Mouse (Mus musculus) megakaryocyte, embryonic 14.5 days (primary cell): ENCODE results near the gene Pdpk1. TPM values are rescaled to one million over a fixed set of nuclear protein-coding genes. Genes with fewer than 3 reads are reported as not detected.
A peak's percentile ranks its signal among the peaks of the same experiment; 100 is the strongest.
"Not testable (repeated sequence)": the region's sequence is repeated elsewhere in the genome, so short reads cannot be mapped to it uniquely, and the experiment has no call there.

Experiments
- H3K27me3 ChIP-seq: replicated peaks from 2 replicates; pipeline ENCODE3; 2012; ENCODE audit warnings: inconsistent platforms
- H3K36me3 ChIP-seq: replicated peaks from 2 replicates; pipeline ENCODE3; 2012; ENCODE audit warnings: low read length, inconsistent platforms, mixed read lengths
- H3K4me1 ChIP-seq: 2 replicates; pipeline ENCODE4 v1.6.1; 2012; ENCODE audit warnings: inconsistent platforms
- H3K4me3 ChIP-seq: replicated peaks from 2 replicates; pipeline ENCODE3; 2012; ENCODE audit warnings: moderate library complexity, mild to moderate bottlenecking, inconsistent platforms
- H3K9me3 ChIP-seq: 2 replicates; pipeline ENCODE4 v1.6.1; 2012; ENCODE audit warnings: inconsistent platforms
- FLI1 ChIP-seq: IDR thresholded peaks from 2 replicates; pipeline ENCODE4 v1.6.1; 2012; ENCODE audit warnings: low read length, inconsistent platforms, mixed read lengths
- GATA1 ChIP-seq: IDR thresholded peaks from 3 replicates; pipeline ENCODE4 v1.6.1; 2012; ENCODE audit warnings: mixed read lengths, low read length, inconsistent platforms, borderline replicate concordance
- polyA plus RNA-seq: library from polyadenylated mRNA; stranded (reverse); fragments of >175 nt; gene quantifications from 2 replicates; pipeline ENCODE4 v1.2.3, GENCODE M21; 2012; ENCODE audit warnings: low replicate concordance; ENCODE audit not compliant: insufficient read depth

Pdpk1 gene
- polyA plus RNA-seq, 1 experiment: 11.7 TPM

DNA sequence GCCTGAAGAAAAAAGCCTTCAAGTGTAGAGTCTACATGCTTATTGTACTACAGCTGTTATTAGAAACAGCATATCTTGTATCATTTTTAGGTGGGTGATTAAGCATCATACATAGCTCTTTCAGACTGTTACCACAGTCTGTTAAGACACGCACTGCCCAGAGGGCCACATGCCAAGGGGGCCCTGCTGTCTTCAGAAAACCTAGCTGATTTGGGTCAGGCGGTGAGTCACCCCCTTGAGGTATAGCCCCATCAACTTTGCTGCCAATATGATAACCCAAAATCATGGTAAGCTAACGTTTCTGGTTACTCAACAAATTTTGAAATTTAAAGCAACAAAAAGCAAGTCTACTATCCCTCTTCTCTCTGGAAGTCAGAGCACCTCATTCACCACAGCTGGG is 31.3 kb downstream of the Pdpk1 start:
- Histone ChIP-seq H3K4me1 (peaks cover 60% of the 10 kb centered on the region), H3K4me3 (no peak overlapping the region), H3K27me3 (no peaks in the 10 kb centered on the region), H3K9me3 (no peaks in the 10 kb centered on the region), H3K36me3 (peaks cover 35% of the 10 kb centered on the region)
- TF ChIP-seq FLI1 (no peak), GATA1 (no peak)

DNA sequence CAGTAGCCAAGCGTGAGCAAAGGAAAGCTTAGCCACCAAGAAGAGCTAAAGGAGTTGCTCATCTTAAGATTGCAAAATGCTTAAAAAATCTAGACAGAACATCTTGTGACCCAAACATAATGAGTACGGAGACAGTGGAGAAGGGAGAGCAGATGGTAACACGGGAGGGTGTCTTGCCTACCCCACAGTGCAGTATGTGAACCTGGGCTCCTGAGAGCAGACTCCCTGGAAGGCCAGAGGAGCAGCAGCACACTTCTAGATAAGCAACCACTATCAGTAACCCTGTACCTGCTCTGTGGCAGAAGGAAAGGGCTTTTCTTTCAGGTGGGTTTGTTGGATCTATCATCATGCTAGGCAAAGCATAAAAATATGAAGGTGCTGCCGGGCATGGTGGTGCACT is 37.7 kb downstream of the Pdpk1 start:
- H3K36me3 ChIP-seq: peaks cover 48% of the 10 kb centered on the region
- peaks cover 30% of the 10 kb centered on the region for H3K4me1 ChIP-seq
- H3K4me3 ChIP-seq: no peak overlapping the region
- no peaks in the 10 kb centered on the region for H3K9me3 ChIP-seq
- TF ChIP-seq GATA1 (no peak), FLI1 (no peak)
- no peaks in the 10 kb centered on the region for H3K27me3 ChIP-seq

DNA sequence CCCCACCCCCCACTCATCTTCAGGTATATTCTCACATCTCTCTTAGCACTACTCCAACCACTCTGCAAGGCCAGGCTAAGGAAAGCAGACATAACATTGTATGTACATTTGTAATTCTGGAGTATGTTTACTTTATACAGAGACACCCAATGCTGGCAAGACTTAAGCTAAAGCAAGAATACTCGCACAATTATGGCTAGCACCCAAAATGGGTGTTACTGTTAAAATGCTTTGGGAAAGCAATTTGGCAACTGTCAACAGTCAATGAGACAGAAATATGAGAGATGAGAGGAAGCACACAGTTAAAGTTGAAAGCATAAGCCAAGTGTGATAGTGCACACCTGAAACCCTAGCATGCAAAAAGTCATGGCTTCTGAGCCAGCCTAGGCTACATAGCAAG is 39.5 kb downstream of the Pdpk1 start:
- Histone ChIP-seq H3K27me3 (no peaks in the 10 kb centered on the region), H3K4me1 (peaks cover 12% of the 10 kb centered on the region), H3K36me3 (peaks cover 57% of the 10 kb centered on the region), H3K4me3 (no peak overlapping the region), H3K9me3 (no peaks in the 10 kb centered on the region)
- no peak for TF ChIP-seq FLI1
- no peak for TF ChIP-seq GATA1

DNA sequence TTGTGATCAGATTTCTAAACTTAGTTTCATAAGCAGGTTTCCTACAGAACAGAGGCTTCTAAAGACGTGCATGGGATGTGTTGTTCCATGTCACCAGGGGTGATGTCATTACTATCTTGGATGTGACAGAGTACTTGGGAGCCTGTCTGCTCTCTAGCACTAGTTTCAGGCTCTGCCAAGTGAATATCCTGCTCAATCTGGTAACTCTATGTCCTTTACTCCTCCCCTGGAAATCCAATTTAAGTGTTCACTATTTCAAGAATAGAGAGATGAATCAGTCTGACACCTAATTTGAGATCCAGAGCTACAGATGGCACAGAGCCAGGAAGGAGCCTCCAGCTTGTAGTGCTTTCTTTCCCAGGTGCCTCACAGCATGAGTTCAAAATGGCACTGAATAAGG is 41.8 kb downstream of the Pdpk1 start:
- Histone ChIP-seq H3K27me3 (no peaks in the 10 kb centered on the region), H3K4me1 (peaks cover 4% of the 10 kb centered on the region), H3K36me3 (peaks cover 76% of the 10 kb centered on the region), H3K4me3 (no peak overlapping the region), H3K9me3 (no peaks in the 10 kb centered on the region)
- no peak for TF ChIP-seq FLI1

DNA sequence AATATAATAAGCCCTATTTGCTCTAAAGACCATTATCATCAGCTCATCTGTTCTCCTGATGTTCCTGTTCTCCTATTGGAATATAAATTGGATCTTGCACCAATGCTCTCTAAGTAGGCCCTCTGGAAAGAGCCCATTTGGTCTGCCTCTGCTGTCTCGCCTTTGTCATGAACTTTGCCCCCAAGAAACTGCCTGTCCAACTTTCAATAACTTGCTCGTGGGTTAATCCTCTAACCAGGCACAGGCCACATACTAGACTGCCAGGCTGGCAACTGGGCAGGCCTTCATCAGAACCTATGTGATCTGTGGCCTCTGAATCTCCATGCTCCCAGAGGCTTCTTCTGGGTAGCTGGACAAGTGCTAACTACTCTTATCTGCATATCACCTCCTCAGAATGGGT is 45.6 kb downstream of the Pdpk1 start:
- Histone ChIP-seq H3K9me3 (no peaks in the 10 kb centered on the region), H3K4me1 (no peaks in the 10 kb centered on the region), H3K27me3 (no peaks in the 10 kb centered on the region), H3K4me3 (no peak overlapping the region), H3K36me3 (peaks cover 98% of the 10 kb centered on the region)
- no peak for TF ChIP-seq GATA1

DNA sequence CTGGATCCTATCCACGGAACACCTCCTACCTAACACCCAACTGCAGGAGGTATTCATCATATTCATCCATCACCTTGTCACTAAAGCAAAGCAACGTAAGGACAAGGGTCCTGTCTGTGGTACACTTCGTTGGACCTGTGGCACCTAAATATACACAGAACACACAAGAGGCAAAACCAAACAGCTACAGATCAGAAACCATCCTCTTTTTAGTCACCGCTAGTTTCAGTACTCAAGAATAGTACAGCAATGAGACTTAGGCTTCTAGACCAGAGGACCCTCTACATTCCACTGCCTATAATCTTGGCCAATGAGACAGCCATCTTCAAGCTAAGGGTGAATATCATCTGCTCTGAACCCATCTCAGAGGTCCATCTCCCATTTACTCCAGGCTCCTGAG is 52.4 kb downstream of the Pdpk1 start:
- TF ChIP-seq GATA1 (no peak), FLI1 (no peak)
- Histone ChIP-seq H3K4me1 (no peaks in the 10 kb centered on the region), H3K9me3 (no peaks in the 10 kb centered on the region), H3K36me3 (peaks cover 81% of the 10 kb centered on the region), H3K4me3 (no peak overlapping the region), H3K27me3 (no peaks in the 10 kb centered on the region)

DNA sequence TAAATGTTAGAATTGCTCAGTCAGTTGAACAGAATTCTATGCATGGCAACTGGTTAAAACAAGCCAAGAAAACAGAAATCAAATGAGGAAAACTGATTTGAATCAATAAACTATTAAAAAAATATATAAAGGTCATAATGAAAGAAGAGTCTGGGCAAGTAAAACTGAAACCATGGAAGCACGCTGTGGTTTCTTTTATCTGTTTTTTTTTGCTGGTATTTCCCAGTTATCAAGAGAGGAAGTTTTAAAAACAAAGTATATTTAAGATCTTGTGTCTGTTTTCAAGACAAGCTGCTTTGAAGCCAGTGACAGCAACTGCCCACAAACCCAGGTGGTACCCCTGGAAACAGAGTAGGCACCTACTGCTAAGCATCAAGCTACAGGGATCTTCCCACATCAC is 60.1 kb downstream of the Pdpk1 start:
- Histone ChIP-seq H3K9me3 (no peaks in the 10 kb centered on the region), H3K4me3 (no peak overlapping the region), H3K36me3 (peaks cover 91% of the 10 kb centered on the region), H3K27me3 (no peaks in the 10 kb centered on the region), H3K4me1 (peaks cover 18% of the 10 kb centered on the region)
- TF ChIP-seq GATA1 (no peak), FLI1 (no peak)

DNA sequence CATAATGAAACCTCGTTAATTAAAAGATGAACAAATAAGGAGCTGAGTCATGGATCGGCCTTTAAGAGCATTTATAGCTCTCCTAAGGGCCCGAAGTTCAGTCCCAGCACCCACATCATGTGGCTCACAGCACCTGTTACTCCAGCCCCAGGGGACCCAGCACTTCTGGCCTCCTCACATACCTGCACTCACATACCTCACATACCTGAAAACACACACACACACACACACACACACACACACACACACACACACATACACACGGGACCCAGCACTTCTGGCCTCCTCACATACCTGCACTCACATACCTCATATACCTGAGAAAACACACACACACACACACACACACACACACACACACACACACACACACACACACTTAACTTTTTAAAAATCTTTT is 64.3 kb downstream of the Pdpk1 start:
- Histone ChIP-seq H3K36me3 (peaks cover 90% of the 10 kb centered on the region), H3K4me1 (peaks cover 39% of the 10 kb centered on the region)
- not testable (repeated sequence) for H3K27me3 ChIP-seq, H3K4me3 ChIP-seq, H3K9me3 ChIP-seq

DNA sequence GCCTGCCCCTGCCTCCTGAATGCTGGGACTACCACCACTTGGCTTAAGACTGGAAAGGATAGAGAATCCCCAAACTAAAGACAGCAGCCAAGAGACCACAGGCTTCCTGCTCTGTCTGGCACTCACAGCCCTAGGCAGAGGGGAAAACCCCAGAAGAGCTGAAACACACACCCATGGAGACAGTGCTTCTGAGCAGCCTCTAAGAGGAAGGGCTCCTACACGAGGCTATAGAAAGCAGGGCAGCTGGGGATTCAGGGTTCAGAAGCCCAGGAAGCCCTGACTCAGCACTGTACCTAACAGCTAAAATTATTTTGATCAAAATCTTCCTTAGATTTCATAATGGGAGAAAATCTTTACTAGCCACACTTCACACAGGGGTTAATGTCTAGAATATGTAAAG is 66.1 kb downstream of the Pdpk1 start:
- TF ChIP-seq FLI1 (no peak), GATA1 (no peak)
- Histone ChIP-seq H3K4me3 (no peak overlapping the region), H3K36me3 (peaks cover 90% of the 10 kb centered on the region), H3K4me1 (peaks cover 28% of the 10 kb centered on the region), H3K27me3 (no peaks in the 10 kb centered on the region), H3K9me3 (peaks cover 6% of the 10 kb centered on the region; the same call in 1 of the 2 replicates)

DNA sequence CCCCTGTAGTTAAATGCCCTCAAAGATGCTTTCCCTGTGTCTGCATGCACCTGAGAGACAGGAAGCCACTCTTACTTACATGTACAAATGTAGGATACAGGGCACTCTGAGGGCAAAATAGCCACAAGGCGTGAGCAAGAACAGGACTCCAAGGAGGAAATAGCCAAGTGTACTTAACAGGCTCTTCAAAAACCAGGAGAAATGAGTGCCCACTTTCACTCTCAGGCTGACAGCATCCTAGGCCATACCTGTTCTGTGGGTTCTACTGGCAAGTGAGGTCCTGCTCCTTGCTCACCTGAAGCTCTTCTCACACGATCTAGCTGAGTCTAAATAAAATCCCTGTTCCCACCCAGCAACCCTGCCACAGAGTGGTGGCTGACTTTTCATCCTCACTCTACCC is 73.6 kb downstream of the Pdpk1 start:
- Histone ChIP-seq H3K4me3 (no peak overlapping the region), H3K9me3 (no peaks in the 10 kb centered on the region), H3K27me3 (no peaks in the 10 kb centered on the region), H3K36me3 (peaks cover 71% of the 10 kb centered on the region), H3K4me1 (peaks cover 9% of the 10 kb centered on the region)
- TF ChIP-seq FLI1 (no peak), GATA1 (no peak)

DNA sequence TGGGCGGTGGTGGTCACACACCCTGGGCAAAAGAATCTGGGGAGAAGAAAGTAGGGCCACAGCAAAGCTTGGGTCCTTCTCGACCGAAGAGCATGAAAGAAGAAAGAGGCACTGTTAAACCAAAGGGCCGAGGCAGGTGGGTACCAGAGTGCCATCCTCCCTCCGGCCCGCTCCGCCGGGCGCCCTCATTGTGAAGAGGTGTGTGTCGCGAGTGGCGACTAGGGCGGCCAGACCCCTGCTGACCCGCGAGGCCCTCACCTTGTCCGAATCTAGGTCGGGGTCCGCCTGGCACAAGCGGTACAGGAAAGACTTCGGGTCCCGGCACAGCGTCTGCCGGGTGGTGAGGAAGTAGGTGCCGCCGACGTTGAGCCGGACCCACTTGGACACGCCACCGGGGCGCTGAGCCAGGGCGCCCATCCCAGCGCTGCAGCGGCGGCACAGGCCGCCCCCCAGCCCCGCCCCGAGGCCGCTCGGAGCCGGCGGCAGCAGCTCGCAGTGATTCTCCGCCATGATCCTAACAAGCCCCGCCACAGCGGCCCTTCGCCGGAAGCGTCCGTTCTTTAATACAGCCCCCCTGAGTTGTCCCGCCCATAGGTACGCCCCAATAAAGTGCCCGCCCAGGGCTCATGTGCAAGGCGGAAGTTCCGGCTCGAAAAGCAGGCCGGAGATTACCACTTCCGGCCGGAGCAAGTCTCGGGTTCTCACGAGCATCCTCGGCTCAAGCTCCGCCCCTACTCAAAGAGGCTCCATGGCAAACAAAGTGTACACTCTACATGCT is 77.6 kb downstream of the Pdpk1 start, which contains the start of gene Kctd5:
TSS of gene Kctd5 (minus strand) at position 567 of the 778 bp plus-strand sequence.
- peak within 1 kb of the TSS; percentile 97 for H3K4me3 ChIP-seq
- peaks cover 34% of the 10 kb centered on the region for H3K4me1 ChIP-seq
- no peaks in the 10 kb centered on the region for H3K27me3 ChIP-seq
- TF ChIP-seq GATA1: no peak
- peak; percentile 68; the same call in 1 of the 2 replicates for TF ChIP-seq FLI1
- H3K36me3 ChIP-seq: peaks cover 54% of the 10 kb centered on the region
- no peaks in the 10 kb centered on the region for H3K9me3 ChIP-seq
